Mouse (Mus musculus) lung, postnatal 0 days (tissue): ENCODE data around the gene Crabp2.

Experiments used
- CTCF ChIP-seq: IDR thresholded peaks from 2 replicates; pipeline ENCODE4 v1.5.1; 2016; ENCODE audit warnings: antibody characterized with exemption, mild to moderate bottlenecking
- EP300 ChIP-seq: IDR thresholded peaks from 2 replicates; pipeline ENCODE4 v1.6.1; 2016; ENCODE audit warnings: antibody characterized with exemption, mild to moderate bottlenecking, control low read depth

DNA sequence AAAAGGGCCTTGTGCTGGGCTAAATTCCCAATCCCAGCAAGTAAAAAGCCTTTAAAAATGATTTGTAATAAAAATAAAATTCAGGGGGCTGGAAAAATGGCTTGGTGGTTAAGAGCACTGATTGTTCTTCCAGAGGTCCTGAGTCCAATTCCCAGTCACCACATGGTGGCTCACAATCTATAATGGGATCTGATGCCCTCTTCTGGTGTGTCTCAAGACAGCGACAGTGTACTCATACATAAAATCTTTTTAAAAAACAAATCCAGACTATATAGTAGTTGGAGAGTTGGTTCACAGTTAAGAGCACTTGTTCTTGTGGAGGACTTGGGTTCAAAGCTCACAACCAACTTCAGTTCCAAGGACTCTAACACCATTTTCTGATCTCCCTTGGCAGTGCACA, 31.5 kb upstream of the Crabp2 start:
- TF ChIP-seq CTCF (peak; percentile 43), EP300 (no peak)
